ENCODE assay signal across 12 mouse cellular contexts in the genomic region with DNA sequence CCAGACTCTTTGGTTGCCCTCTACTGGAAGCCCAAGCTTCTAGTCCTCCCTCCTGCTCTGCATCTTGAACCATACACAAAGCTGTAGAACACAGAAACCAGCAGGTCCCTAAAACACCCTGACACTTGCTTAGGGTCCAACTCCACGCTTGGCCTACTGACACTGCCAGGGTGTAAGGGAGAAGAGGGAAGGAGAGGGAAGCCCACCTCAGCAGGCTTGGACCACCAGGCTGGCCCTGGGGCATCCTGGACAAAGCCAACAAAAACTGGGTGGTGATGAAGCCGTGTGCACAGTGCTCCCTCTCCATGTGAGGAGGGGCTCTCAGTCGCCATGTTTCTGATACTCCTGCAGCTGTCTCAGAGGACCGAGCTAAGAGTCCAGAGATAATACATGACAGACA. TPM values are rescaled to one million over a fixed set of nuclear protein-coding genes. Genes with fewer than 3 reads are reported as not detected.
"Had no signal": no experiment of that assay in that cellular context is flagged by ENCODE, and none has a peak within 500 bp of the region (broad histone marks: within the 10 kb centered on the region; RNA-seq: fewer than 3 reads in every experiment).

No protein-coding gene starts in this region.

- DNase-seq: kidney, adult 18-20 months; liver, embryonic 13.5 days; midbrain, embryonic 14.5 days; thymus, postnatal 36 days had no signal

- H3K9me3 ChIP-seq: limb, embryonic 15.5 days; neural tube, embryonic 15.5 days had no signal

- H3K4me3 ChIP-seq: left cerebral cortex, adult 2 months; limb, embryonic 15.5 days; liver, embryonic 13.5 days; myocyte; neural tube, embryonic 15.5 days had no signal

- ATAC-seq: hindbrain, postnatal 0 days had no signal

- H3K9ac ChIP-seq: limb, embryonic 15.5 days; liver, embryonic 13.5 days; neural tube, embryonic 15.5 days had no signal

- H3K4me1 ChIP-seq: liver, embryonic 13.5 days had no signal

- H3K27me3 ChIP-seq: liver, embryonic 13.5 days had no signal

- H3K36me3 ChIP-seq: limb, embryonic 15.5 days; liver, embryonic 13.5 days; neural tube, embryonic 15.5 days had no signal

- H3K27ac ChIP-seq: hindbrain, postnatal 0 days; left cerebral cortex, adult 2 months; limb, embryonic 15.5 days; liver, embryonic 13.5 days; neural tube, embryonic 15.5 days had no signal

- H3K4me2 ChIP-seq: limb, embryonic 15.5 days; liver, embryonic 13.5 days; neural tube, embryonic 15.5 days had no signal

RNA-seq across cellular contexts. Expression of gene Pck1, which starts 27.2 kb away (rescaled TPM):
- polyA plus RNA-seq: hindbrain, postnatal 0 days; lung, embryonic 16.5 days; midbrain, embryonic 14.5 days; myocyte; neural tube, embryonic 11.5 days; neural tube, embryonic 15.5 days had no signal

RNA-seq across cellular contexts. Expression of gene Zbp1, which starts 38.7 kb away (rescaled TPM):
- polyA plus RNA-seq: limb, embryonic 11.5 days; neural tube, embryonic 11.5 days had no signal
